Mouse (Mus musculus) gastrocnemius, postnatal 14 days (tissue): Measurements from ENCODE around the gene Lrrc72. TPM values are rescaled to one million over a fixed set of nuclear protein-coding genes. Genes with fewer than 3 reads are reported as not detected.
"Not testable (repeated sequence)": the region's sequence is repeated elsewhere in the genome, so short reads cannot be mapped to it uniquely, and the experiment has no call there.

Experiments used
- DNase-seq: peaks from one replicate; pipeline ENCODE4 v3.0.0; 2021; ENCODE audit warnings: mixed read lengths
- intact Hi-C: fragments of 180-260 bp; cut with DNase I; formaldehyde crosslinking; loops from one replicate; pipeline ENCODE4 v1.15.1; 2025; ENCODE audit warnings: low total_unique reads
- total RNA-seq, 2 experiments: library from RNA; stranded (reverse); gene quantifications; 2 replicates each; pipeline ENCODE4 v1.2.3; 2021

Gene Lrrc72
- total RNA-seq, 2 experiments from 2014 or later, result not detected

GRCm38 (mm10) chr12:36205579-36206119 lies 47.5 kb downstream of the Lrrc72 start:
- intact Hi-C loops, DNase-seq: not testable (repeated sequence)

DNA sequence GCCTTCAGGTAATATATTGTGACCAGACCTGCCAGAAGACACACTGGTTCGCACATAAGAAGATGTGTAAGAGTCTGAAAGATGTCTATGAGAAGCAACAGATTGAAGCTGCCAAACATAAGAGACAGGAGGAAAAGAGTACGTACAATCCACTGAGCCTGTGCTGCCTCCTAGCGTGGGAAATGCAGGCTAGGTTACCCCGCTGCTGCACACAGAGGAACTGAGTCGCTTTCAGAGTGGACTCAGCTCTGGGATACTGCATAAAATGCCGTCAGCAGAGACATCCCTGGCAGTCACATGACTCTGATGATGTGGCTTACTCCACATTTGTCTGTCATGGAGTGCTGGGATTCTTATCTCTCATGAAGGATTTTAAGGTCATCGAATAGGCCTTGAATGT lies 58.2 kb downstream of the Lrrc72 start:
- no peak for DNase-seq
- intact Hi-C loops, result no loop called here

- DNase-seq, result no peak
- intact Hi-C loops, result no loop called here
These were observed 62.9 kb downstream of the Lrrc72 start for GRCm38 (mm10) chr12:36190343-36190742.

GRCm38 (mm10) chr12:36189610-36190009 lies 63.6 kb downstream of the Lrrc72 start:
- intact Hi-C loops, result no loop called here
- DNase-seq, result no peak

GRCm38 (mm10) chr12:36187081-36187480 lies 66.1 kb downstream of the Lrrc72 start:
- intact Hi-C loops, result no loop called here
- DNase-seq, result no peak

DNA sequence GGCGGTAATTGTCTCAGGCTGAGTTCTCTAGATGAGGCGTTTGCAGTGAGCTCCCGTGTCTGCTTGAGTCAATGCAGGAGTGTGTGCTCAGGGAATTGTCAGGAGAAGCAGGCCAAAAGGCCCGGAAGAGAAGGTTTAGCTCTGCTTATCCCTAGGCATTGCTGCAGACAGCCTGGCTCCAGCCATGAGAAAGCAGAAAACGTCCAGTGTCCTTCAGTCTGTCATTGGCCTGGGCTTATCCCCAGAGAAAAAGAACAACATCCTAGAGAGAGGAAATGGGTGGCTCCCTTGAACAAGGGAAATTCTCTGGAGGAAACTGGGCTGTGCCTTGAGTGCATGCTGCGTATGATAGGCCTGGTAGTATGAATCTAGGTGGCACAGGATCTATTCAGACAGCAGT lies 70.6 kb downstream of the Lrrc72 start:
- intact Hi-C loops, result no loop called here
- no peak for DNase-seq

DNA sequence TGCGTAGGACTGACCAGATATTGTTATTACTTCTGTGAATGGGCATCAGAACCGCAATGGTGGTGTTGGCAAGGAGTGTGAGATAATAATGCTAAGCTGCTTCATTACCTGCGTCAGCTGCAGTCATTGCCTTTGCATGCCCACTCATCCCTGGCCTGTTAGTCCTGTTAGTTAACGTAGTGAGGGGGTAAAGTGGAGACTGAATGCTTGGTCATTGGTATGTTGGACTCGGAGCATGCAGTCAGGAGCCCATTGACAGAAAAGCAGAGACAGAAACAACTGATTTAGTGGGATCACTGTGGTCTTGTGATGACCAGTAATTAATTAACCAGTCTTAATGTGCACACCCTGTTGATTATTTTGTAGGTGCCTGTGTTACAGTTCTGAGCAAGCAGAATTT lies 76.0 kb downstream of the Lrrc72 start:
- no peak for DNase-seq
- intact Hi-C loops, result no loop called here

- no peak for DNase-seq
- intact Hi-C loops, result no loop called here
These were observed 87.9 kb downstream of the Lrrc72 start for GRCm38 (mm10) chr12:36165299-36165698.

GRCm38 (mm10) chr12:36164126-36164791 lies 88.9 kb downstream of the Lrrc72 start:
- DNase-seq, result no peak
- intact Hi-C loops, result no loop called here

Other genes with a start within 250 kb of the Lrrc72 start
- 10 to 100 TPM; 42.4 to 47.0 TPM for gene Tspan13, start 210.9 kb downstream of the Lrrc72 start, total RNA-seq
- gene Ankmy2, start 96.3 kb downstream of the Lrrc72 start, total RNA-seq, result 10 to 100 TPM; 10.0 to 11.0 TPM
- 100 to 1,000 TPM; 118 to 136 TPM for gene Bzw2, start 95.3 kb downstream of the Lrrc72 start, total RNA-seq
- 1 to 10 TPM in 1 of 2 experiments, under 1 TPM in 1; 0.49 to 3.1 TPM for gene Sostdc1, start 60.7 kb upstream of the Lrrc72 start, total RNA-seq
- gene Ispd, start 128.1 kb upstream of the Lrrc72 start, total RNA-seq, result 1 to 10 TPM; 6.1 to 6.5 TPM
- 1 to 10 TPM; 1.3 to 1.6 TPM for gene D630036H23Rik, start 128.8 kb upstream of the Lrrc72 start, total RNA-seq